Mouse (Mus musculus): ENCODE results near the gene Gpr87. TPM values are rescaled to one million over a fixed set of nuclear protein-coding genes. Genes with fewer than 3 reads are reported as not detected.
A peak's percentile ranks its signal among the peaks of the same experiment; 100 is the strongest.

Gpr87 gene
- polyA plus RNA-seq, 1 experiment from 2014 or later, result not detected

GRCm38 (mm10) chr3:59217211-59217610 lies 22.3 kb upstream of the Gpr87 start:
- Histone ChIP-seq H3K9ac (ENCODE audit: low read length) (no peak overlapping the region), H3K27ac (ENCODE audit: low read depth, low read length) (no peak overlapping the region), H3K4me1 (ENCODE audit: control insufficient read depth, insufficient read depth, low read length) (no peaks in the 10 kb centered on the region), H3K27me3 (replicated peaks; ENCODE audit: control insufficient read depth, insufficient read depth, low read length) (no peaks in the 10 kb centered on the region), H3K4me2 (ENCODE audit: low read length) (no peak overlapping the region), H3K9me3 (replicated peaks; ENCODE audit: control insufficient read depth, low read length) (no peaks in the 10 kb centered on the region), H3K4me3 (ENCODE audit: low read depth, low read length) (no peak overlapping the region), H3K36me3 (ENCODE audit: control insufficient read depth, insufficient read depth, low read length) (no peaks in the 10 kb centered on the region)
- ATAC-seq (no peak), DNase-seq (ENCODE audit: low spot score) (no peak)
- WGBS, result 93% methylated on average over 10 of the region's 10 CpGs

DNA sequence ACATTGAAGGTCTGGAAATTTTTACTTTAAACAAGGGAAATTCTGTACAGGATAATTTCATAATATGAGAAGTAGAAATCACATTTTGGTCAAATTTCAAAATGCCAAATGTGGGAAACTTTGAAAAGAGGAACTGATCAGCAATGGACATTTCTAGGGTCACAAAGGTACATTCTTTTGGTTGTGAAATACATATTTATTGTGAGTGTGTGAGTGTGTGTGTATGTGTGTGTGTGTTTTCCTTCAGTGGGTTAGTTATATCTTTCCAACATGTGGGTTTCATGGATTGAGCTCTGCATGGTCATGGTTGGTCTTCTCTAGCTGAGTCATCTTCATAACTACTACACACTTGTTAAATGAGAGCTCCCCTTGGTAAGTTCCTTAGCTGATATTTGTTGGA lies 17.5 kb upstream of the Gpr87 start:
- no peaks in the 10 kb centered on the region for H3K36me3 ChIP-seq (ENCODE audit: control insufficient read depth, insufficient read depth, low read length)
- H3K9me3 ChIP-seq (replicated peaks; ENCODE audit: control insufficient read depth, low read length), result no peaks in the 10 kb centered on the region
- no peak overlapping the region for H3K4me2 ChIP-seq (ENCODE audit: low read length)
- no peak overlapping the region for H3K9ac ChIP-seq (ENCODE audit: low read length)
- H3K27ac ChIP-seq (ENCODE audit: low read depth, low read length), result no peak overlapping the region
- no peaks in the 10 kb centered on the region for H3K27me3 ChIP-seq (replicated peaks; ENCODE audit: control insufficient read depth, insufficient read depth, low read length)
- ATAC-seq (no peak), DNase-seq (ENCODE audit: low spot score) (no peak)
- no peak overlapping the region for H3K4me3 ChIP-seq (ENCODE audit: low read depth, low read length)
- H3K4me1 ChIP-seq (ENCODE audit: control insufficient read depth, insufficient read depth, low read length), result no peaks in the 10 kb centered on the region

DNA sequence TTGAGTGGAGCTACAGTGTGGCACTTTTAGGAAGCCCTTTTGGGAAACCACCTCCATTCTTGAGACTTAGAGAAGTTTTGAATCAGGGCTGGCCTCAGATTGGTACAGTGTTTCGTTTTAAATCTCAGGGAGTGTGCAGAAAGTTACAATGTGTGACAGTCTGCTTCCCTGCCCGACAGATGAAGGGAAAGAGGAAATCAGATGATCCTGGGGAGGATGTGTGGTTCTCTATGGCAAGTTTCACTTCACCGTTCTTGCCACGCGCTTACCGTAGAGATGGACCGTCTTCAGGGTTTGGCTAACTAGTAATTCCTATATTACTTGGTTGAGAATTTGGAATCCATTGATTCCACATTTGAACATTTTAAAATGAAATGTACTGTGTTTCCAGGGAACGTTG lies 16.9 kb upstream of the Gpr87 start:
- no peak overlapping the region for H3K9ac ChIP-seq (ENCODE audit: low read length)
- H3K36me3 ChIP-seq (ENCODE audit: control insufficient read depth, insufficient read depth, low read length), result no peaks in the 10 kb centered on the region
- H3K27ac ChIP-seq (ENCODE audit: low read depth, low read length), result no peak overlapping the region
- ATAC-seq (no peak), DNase-seq (ENCODE audit: low spot score) (no peak)
- no peaks in the 10 kb centered on the region for H3K9me3 ChIP-seq (replicated peaks; ENCODE audit: control insufficient read depth, low read length)
- H3K4me2 ChIP-seq (ENCODE audit: low read length), result no peak overlapping the region
- WGBS, result 95% methylated on average over 8 of the region's 8 CpGs
- H3K27me3 ChIP-seq (replicated peaks; ENCODE audit: control insufficient read depth, insufficient read depth, low read length), result no peaks in the 10 kb centered on the region
- H3K4me3 ChIP-seq (ENCODE audit: low read depth, low read length), result no peak overlapping the region
- no peaks in the 10 kb centered on the region for H3K4me1 ChIP-seq (ENCODE audit: control insufficient read depth, insufficient read depth, low read length)

DNA sequence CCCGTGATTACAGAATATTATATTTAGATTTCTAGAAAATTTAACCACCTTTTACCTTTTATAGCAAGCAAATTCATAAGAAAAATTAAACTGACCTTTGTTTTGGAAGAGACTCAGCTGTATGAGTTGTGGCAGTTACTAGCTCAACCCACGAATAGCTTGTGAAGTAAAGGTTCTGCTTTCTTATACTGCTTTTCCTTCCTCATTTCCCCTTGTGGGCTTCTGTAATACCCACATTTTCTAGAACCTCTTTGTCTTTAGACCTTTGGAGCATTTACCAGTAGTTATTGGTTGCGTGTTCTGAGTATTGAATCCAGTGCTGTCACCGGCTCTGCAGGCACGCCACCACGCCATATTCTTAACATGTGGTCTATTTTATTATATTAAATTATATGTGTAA lies 15.8 kb upstream of the Gpr87 start, which contains the start of gene P2ry13:
Gene P2ry13 (minus strand): TSS at position 156 of the 400 bp plus-strand sequence.
- Histone ChIP-seq H3K36me3 (ENCODE audit: control insufficient read depth, insufficient read depth, low read length) (no peaks in the 10 kb centered on the region), H3K4me3 (ENCODE audit: low read depth, low read length) (no peak within 1 kb of the TSS), H3K4me2 (ENCODE audit: low read length) (no peak within 1 kb of the TSS), H3K9me3 (replicated peaks; ENCODE audit: control insufficient read depth, low read length) (no peaks in the 10 kb centered on the region), H3K4me1 (ENCODE audit: control insufficient read depth, insufficient read depth, low read length) (no peaks in the 10 kb centered on the region), H3K27ac (ENCODE audit: low read depth, low read length) (no peak within 1 kb of the TSS), H3K27me3 (replicated peaks; ENCODE audit: control insufficient read depth, insufficient read depth, low read length) (no peaks in the 10 kb centered on the region), H3K9ac (ENCODE audit: low read length) (no peak within 1 kb of the TSS)
- DNase-seq (ENCODE audit: low spot score) (no peak), ATAC-seq (no peak)
- WGBS, result 96% methylated on average over 6 of the region's 6 CpGs

- H3K4me2 ChIP-seq (ENCODE audit: low read length), result no peak overlapping the region
- DNase-seq (ENCODE audit: low spot score), result no peak
- ATAC-seq, result no peak
- no peak overlapping the region for H3K9ac ChIP-seq (ENCODE audit: low read length)
- 80% methylated on average over 8 of the region's 8 CpGs for WGBS
- H3K27me3 ChIP-seq (replicated peaks; ENCODE audit: control insufficient read depth, insufficient read depth, low read length), result no peaks in the 10 kb centered on the region
- no peak overlapping the region for H3K27ac ChIP-seq (ENCODE audit: low read depth, low read length)
- H3K36me3 ChIP-seq (ENCODE audit: control insufficient read depth, insufficient read depth, low read length), result no peaks in the 10 kb centered on the region
- no peak overlapping the region for H3K4me3 ChIP-seq (ENCODE audit: low read depth, low read length)
- H3K4me1 ChIP-seq (ENCODE audit: control insufficient read depth, insufficient read depth, low read length), result no peaks in the 10 kb centered on the region
- H3K9me3 ChIP-seq (replicated peaks; ENCODE audit: control insufficient read depth, low read length), result no peaks in the 10 kb centered on the region
Measured at GRCm38 (mm10) chr3:59210089-59210488, 15.2 kb upstream of the Gpr87 start.

DNA sequence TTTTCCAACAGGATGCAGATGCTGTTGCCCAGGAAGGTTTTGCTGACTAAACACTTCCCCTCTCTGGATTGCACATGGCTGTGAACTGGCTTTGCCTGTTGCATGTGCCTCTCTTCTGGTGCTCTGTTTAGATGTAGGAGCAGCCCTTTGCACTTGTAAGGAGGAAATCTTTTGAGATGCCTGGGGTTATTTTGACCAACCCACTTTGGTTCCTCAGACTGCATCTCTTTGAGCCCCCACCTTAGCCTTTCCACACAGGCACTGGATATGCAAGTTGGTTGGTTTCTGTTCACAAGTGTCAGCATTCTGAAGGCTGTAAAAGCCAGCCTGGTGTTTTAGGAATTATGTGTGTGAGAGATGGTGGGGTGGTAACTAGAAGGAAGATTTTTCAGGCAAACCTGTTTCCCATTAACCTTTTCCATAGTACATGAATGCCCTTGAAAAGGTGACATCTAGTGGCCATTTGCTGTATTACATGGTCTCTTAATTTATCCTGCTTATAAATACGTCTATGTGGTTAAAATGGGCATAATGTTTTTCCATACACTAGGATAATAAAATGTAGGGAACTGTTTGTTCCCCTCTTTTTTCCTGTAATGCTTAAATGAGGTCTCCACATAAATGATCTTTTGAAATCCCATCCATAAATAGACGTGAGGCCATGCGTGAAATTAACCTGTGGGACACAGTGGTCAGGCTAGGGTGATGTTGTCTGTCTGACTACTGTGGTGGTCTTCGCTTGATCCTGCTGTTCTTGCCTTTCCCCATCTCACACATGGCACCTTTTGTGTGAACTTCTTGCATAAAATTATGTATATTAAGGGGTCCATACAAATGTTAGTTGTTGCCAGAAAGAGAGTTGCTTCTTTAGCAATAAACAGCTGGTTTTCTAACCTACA lies 14.0 kb upstream of the Gpr87 start:
- Histone ChIP-seq H3K4me1 (ENCODE audit: control insufficient read depth, insufficient read depth, low read length) (no peaks in the 10 kb centered on the region), H3K27me3 (replicated peaks; ENCODE audit: control insufficient read depth, insufficient read depth, low read length) (no peaks in the 10 kb centered on the region), H3K27ac (ENCODE audit: low read depth, low read length) (no peak overlapping the region), H3K9me3 (replicated peaks; ENCODE audit: control insufficient read depth, low read length) (no peaks in the 10 kb centered on the region), H3K4me2 (ENCODE audit: low read length) (no peak overlapping the region), H3K4me3 (ENCODE audit: low read depth, low read length) (no peak overlapping the region), H3K36me3 (ENCODE audit: control insufficient read depth, insufficient read depth, low read length) (no peaks in the 10 kb centered on the region), H3K9ac (ENCODE audit: low read length) (no peak overlapping the region)
- ATAC-seq (peak; percentile 73), DNase-seq (ENCODE audit: low spot score) (peak; percentile 87)
- 66% methylated on average over 4 of the region's 4 CpGs for WGBS

GRCm38 (mm10) chr3:59205941-59206340 lies 11.0 kb upstream of the Gpr87 start:
- 69% methylated on average over 4 of the region's 4 CpGs for WGBS
- H3K27me3 ChIP-seq (replicated peaks; ENCODE audit: control insufficient read depth, insufficient read depth, low read length), result no peaks in the 10 kb centered on the region

GRCm38 (mm10) chr3:59204719-59205503 lies 10.0 kb upstream of the Gpr87 start:
- Histone ChIP-seq H3K27me3 (replicated peaks; ENCODE audit: control insufficient read depth, insufficient read depth, low read length) (no peaks in the 10 kb centered on the region), H3K9me3 (replicated peaks; ENCODE audit: control insufficient read depth, low read length) (no peaks in the 10 kb centered on the region), H3K9ac (ENCODE audit: low read length) (no peak overlapping the region), H3K27ac (ENCODE audit: low read depth, low read length) (no peak overlapping the region), H3K4me1 (ENCODE audit: control insufficient read depth, insufficient read depth, low read length) (no peaks in the 10 kb centered on the region), H3K36me3 (ENCODE audit: control insufficient read depth, insufficient read depth, low read length) (no peaks in the 10 kb centered on the region), H3K4me3 (ENCODE audit: low read depth, low read length) (no peak overlapping the region), H3K4me2 (ENCODE audit: low read length) (no peak overlapping the region)
- peak; percentile 7 for DNase-seq (ENCODE audit: low spot score)
- WGBS, result 59% methylated on average over 11 of the region's 11 CpGs
- peak; percentile 22; the same call in 1 of the 2 replicates for ATAC-seq

More at GRCm38 (mm10) chr3:59205941-59206340, 11.0 kb upstream of the Gpr87 start:
- Histone ChIP-seq H3K9me3 (replicated peaks; ENCODE audit: control insufficient read depth, low read length) (no peaks in the 10 kb centered on the region), H3K36me3 (ENCODE audit: control insufficient read depth, insufficient read depth, low read length) (no peaks in the 10 kb centered on the region), H3K4me2 (ENCODE audit: low read length) (no peak overlapping the region), H3K27ac (ENCODE audit: low read depth, low read length) (no peak overlapping the region), H3K9ac (ENCODE audit: low read length) (no peak overlapping the region), H3K4me3 (ENCODE audit: low read depth, low read length) (no peak overlapping the region), H3K4me1 (ENCODE audit: control insufficient read depth, insufficient read depth, low read length) (no peaks in the 10 kb centered on the region)
- ATAC-seq (no peak), DNase-seq (ENCODE audit: low spot score) (no peak)

Data from forebrain, embryonic 14.5 days (tissue).